Mouse (Mus musculus) frontal cortex, postnatal 36 days (tissue): ENCODE data around the gene Actn4.
"Not testable (repeated sequence)": the region's sequence is repeated elsewhere in the genome, so short reads cannot be mapped to it uniquely, and the experiment has no call there.

Experiments
- DNase-seq, 2 experiments: peaks; one replicate each; pipeline ENCODE4 v3.0.0; 2022; ENCODE audit warnings: low spot score in 2 of 2

Gene Actn4

GRCm38 (mm10) chr7:28969672-28970394 is 7.7 kb upstream of the Actn4 start:
- DNase-seq, result no peak

- DNase-seq, result no peak
Measured at GRCm38 (mm10) chr7:28969271-28969670, 7.1 kb upstream of the Actn4 start.

GRCm38 (mm10) chr7:28968120-28968519 is 6.0 kb upstream of the Actn4 start:
- not testable (repeated sequence) for DNase-seq

GRCm38 (mm10) chr7:28966751-28967505 is 4.8 kb upstream of the Actn4 start:
- no peak for DNase-seq

- DNase-seq, result no peak
Measured at GRCm38 (mm10) chr7:28966181-28966580, 4.0 kb upstream of the Actn4 start.

GRCm38 (mm10) chr7:28965346-28965840 is 3.3 kb upstream of the Actn4 start:
- DNase-seq, result no peak

- DNase-seq, result no peak
Measured at GRCm38 (mm10) chr7:28963399-28963923, 1.3 kb upstream of the Actn4 start.

GRCm38 (mm10) chr7:28961584-28961926 is 585 bp downstream of the Actn4 start:
- no peak for DNase-seq

- DNase-seq, result peak in 1 of 2 experiments; percentile 40
Measured at GRCm38 (mm10) chr7:28960354-28961046, 1.6 kb downstream of the Actn4 start.

- DNase-seq, result no peak
Measured at GRCm38 (mm10) chr7:28959505-28960045, 2.6 kb downstream of the Actn4 start.

GRCm38 (mm10) chr7:28958770-28959169 is 3.4 kb downstream of the Actn4 start:
- no peak for DNase-seq

- DNase-seq, result no peak
Measured at GRCm38 (mm10) chr7:28957997-28958725, 4.0 kb downstream of the Actn4 start.

- DNase-seq, result no peak
Measured at GRCm38 (mm10) chr7:28957286-28957685, 4.9 kb downstream of the Actn4 start.

GRCm38 (mm10) chr7:28956270-28956669 is 5.9 kb downstream of the Actn4 start:
- DNase-seq, result no peak

- no peak for DNase-seq
Measured at GRCm38 (mm10) chr7:28955295-28955897, 6.7 kb downstream of the Actn4 start.

- DNase-seq, result no peak
Measured at GRCm38 (mm10) chr7:28954773-28955172, 7.4 kb downstream of the Actn4 start.

- no peak for DNase-seq
Measured at GRCm38 (mm10) chr7:28953476-28954376, 8.4 kb downstream of the Actn4 start.

GRCm38 (mm10) chr7:28952786-28953185 is 9.4 kb downstream of the Actn4 start:
- DNase-seq, result no peak

- no peak for DNase-seq
Measured at GRCm38 (mm10) chr7:28951764-28952163, 10.4 kb downstream of the Actn4 start.
